Mouse (Mus musculus): Measurements from ENCODE around the gene Slc25a1.
"Not testable (repeated sequence)": the region's sequence is repeated elsewhere in the genome, so short reads cannot be mapped to it uniquely, and the experiment has no call there.

Slc25a1 gene

DNA sequence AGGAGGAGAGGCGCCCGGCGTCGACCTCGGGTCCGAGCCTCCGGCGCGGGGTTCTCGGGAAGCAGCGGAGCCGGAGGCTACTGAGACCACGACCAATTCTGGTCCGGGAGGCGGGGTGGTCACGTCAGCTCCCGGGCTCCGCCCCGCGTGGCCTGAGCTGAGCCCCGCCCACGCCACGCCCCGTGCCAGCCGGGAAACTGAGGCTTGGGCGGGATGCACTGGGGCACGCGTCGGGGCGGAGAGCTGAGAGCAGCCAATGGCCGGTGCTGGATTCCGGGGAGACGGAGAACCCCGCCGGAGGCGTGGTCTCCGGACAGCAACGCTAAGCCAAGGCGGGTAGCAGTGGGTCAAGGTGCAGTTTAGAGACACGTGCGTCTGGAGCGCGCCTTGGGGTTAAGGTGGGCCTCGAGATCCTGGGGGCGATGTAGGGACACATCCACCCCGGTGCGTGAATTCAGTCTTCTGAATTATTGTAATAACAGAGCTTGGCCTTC lies at the start of gene Slc25a1:
Gene Slc25a1 (minus strand): TSS at position 133 of the 494 bp plus-strand sequence.
- peak; percentile 87 for DNase-seq

DNA sequence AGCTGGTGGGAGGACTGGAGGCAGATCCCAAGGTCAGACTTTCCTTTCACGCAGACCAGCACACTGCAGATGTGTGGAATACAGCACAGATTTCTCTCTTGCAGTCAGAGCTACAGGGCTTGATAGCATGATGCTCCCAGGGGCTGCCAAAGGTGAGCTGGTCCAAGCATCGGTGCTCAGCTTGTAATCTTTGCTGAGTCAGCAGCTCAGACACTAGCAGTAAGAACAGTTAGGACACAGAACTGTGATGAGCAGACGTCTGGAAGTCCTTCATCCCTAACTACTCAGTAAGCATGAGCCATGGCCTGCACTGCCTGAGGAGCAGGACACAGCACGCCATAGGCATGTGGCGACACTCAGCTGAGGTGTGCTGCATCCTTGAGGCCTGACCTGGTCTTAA lies 43.8 kb upstream of the Slc25a1 start:
- no peak for DNase-seq

- no peak for DNase-seq
Observed at GRCm38 (mm10) chr16:17962091-17962490, 34.1 kb upstream of the Slc25a1 start.

DNA sequence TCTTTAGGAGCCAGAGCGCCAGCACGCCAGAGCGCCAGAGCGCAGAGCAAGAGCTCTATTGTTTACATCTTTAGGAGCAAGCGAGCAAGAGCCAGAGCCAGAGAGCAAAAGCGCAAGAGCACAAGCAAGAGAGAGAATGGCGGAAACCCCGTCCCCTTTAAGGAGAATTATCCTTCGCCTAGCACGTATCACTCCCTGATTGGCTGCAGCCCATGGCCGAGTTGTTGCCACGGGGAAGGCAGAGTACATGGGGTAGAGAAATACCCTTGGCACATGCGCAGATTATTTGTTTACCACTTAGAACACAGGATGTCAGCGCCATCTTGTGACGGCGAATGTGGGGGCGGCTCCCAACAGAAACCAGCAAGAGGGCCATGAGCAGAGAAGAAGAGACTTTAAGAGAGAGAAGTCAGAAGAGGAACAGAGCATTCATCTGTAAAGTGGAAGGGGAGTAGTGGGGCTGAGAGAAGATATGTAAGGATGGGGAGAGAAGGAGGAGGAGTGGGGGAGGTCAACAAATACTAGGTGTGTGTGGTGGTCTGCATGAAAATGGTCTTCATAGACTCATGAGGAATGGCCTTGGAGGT lies 28.1 kb upstream of the Slc25a1 start:
- not testable (repeated sequence) for DNase-seq

- DNase-seq, result no peak
Observed at GRCm38 (mm10) chr16:17951618-17952017, 23.6 kb upstream of the Slc25a1 start.

- no peak for DNase-seq
Observed at GRCm38 (mm10) chr16:17950068-17950467, 22.0 kb upstream of the Slc25a1 start.

DNA sequence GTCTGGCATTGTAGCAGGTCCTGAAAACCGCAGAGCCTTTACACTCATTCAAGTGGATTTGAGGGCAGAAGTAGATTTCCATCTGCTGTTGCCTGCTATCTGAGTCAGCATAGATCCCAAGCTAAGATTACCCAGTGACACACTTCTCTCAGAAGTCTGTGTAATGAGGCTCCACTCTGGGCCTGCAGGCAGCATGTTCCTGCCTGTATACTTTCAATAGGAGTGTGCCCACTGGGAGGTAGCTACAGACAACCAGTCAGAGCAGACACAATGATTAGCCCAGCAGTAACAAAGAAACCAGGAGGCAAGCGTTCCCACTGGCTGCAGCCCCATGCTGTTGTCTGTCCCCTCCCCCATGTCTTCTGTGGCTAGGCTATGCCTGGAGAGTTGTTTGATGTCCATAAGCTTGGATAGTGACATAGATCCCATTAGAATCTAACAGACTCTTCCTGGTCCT lies 21.4 kb upstream of the Slc25a1 start:
- DNase-seq, result no peak

DNA sequence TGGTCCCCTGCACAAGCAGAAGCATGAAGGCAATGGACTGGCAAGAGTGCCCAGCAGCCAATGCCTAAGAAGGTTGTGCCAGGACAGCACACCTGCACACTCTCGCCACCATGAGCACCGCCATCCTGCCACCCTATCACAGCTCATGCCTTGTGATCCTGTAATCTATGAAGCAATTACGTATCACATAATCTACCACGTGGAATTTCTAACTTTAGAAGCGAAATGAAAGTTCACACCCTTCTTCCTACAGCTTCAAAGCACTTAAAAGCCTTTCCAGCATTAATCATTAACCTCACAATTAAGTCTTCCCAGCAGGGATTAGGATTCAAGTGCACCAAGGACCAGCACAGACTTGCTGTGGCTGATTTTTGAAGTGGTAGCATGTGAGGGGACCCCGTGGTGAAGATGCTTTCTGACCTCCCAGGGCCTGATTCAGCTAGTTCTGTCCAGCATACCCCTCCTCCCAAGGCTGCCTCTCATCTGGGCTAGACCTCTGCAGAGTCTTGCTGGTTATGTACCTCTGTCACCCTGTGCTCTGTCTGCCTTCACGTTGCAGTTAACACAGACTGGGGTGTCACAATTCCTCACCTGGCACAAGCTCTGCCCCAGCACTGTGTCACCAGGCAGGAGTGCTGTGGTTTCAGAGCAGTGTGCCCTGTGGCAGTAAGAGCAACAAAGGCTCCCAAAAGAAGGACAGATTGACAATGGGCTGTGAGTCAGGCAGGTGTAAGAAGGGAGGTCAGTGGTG lies 17.2 kb upstream of the Slc25a1 start:
- peak; percentile 62 for DNase-seq

DNA sequence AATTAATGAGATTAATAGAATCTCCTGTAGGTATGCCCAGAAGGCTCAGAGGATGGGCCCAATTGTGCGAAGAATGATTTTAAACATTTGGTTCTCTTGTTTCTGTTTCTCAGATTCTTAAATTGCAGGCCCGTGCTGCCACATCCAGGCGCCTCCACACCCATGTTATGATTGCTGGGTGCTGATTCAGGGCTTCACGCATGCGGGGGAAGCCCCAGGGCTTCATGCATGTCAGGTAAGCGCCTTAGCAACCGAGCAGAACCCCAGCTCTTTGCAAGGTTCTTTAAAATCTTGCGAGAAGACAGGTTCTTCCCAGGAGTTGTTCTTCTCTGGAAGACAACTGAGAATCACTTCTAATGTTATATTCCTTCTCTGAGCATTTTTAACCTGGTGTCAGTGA lies 15.4 kb upstream of the Slc25a1 start:
- no peak for DNase-seq

GRCm38 (mm10) chr16:17939255-17939751 lies 11.3 kb upstream of the Slc25a1 start:
- DNase-seq, result peak; percentile 30

- peak; percentile 77 for DNase-seq
Observed at GRCm38 (mm10) chr16:17938821-17939220, 10.8 kb upstream of the Slc25a1 start.

DNA sequence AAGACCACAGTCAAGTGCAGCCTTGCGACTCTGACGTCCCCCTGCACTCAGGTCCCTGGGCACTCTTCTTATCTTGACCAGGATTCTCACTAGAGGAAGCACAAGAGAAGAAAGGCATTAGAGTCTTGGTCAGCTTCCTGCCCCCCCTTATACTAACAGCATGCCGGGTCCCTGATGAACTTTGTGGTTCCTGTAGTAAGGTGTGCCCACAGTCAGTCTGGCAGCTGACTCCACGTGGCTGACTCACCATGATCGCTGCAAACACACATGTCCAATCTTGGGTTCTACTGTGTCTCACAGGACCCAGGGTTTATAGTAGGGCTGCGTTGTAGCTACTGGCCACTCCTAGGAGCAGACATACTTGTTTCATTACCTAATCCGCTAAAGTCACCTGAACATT lies 10.2 kb upstream of the Slc25a1 start:
- DNase-seq, result no peak

GRCm38 (mm10) chr16:17936776-17937175 lies 8.8 kb upstream of the Slc25a1 start:
- no peak for DNase-seq

GRCm38 (mm10) chr16:17934445-17934910 lies 6.5 kb upstream of the Slc25a1 start:
- no peak for DNase-seq

- no peak for DNase-seq
Observed at GRCm38 (mm10) chr16:17933594-17934444, 5.8 kb upstream of the Slc25a1 start.

GRCm38 (mm10) chr16:17931906-17932460 lies 4.0 kb upstream of the Slc25a1 start:
- no peak for DNase-seq

DNA sequence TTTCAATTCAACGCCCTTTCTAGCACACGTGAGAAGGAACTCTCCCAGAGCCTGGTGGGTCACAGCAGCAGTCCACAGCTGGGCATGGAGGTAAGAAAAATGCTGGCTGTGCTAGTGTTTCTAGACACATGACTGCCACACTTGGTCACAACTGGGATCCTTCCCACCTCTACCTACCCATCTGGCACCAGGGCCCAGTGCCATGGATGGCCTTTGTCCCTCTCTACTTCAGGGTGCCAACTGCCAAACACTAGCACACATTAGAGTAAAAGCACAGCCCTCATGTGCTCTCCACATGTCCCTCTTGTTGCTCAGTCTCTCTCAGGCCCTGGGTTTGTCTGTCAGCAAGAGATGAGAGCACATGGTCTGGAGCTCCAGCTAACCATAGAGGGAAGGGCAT lies 1.6 kb upstream of the Slc25a1 start:
- no peak for DNase-seq

GRCm38 (mm10) chr16:17929211-17929610 lies 1.2 kb upstream of the Slc25a1 start:
- no peak for DNase-seq

DNA sequence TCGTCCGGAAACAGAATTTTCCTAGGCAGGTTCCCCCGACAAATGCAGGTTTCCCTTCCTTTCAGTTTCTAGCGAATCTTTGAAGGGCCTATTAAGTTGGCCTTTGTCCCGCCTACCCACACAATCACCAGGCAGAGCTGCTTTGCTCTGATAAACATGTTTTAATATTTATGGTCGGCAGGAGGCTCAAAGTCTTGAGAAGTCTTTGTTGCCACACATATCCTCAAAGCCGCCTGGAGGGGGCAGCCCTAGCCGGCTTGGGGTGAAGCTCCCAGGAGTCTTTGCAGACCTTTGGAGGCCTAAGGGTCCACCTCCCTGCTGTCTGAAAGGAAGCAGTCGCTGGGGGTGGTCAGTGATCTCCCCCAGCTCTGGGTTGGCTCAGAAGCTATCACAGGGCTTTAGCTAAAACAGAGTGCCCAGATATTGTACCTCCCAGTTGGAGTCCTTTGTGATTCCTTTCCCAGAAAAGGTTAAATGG lies 647 bp upstream of the Slc25a1 start:
- DNase-seq, result peak; percentile 87

GRCm38 (mm10) chr16:17927351-17928082 lies 502 bp downstream of the Slc25a1 start:
- DNase-seq, result peak; percentile 70

DNA sequence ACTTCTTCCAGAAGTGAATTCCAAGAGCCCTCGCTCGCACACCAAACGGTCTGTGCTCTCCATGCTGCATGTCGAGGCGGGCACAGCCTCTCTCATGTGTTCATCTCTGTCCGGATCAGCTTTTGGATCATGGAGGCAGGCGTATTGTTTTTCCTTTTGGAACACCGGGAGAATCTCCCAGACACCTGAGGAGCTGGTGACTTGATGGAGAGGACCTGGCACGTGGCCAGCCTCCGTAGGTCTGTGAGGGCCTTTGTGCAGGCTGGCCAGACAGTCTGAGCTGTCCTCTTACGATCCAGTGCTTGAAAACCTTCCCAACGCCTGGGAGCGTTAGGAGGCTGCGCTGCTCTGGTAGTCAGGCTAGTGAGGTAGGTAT lies 5.9 kb downstream of the Slc25a1 start:
- DNase-seq, result no peak
